Mouse (Mus musculus) heart, adult 2 months (tissue): ENCODE results near the gene Sppl2a.

Source experiments
- CTCF ChIP-seq: fragments of 200-600 bp; IDR thresholded peaks from 2 replicates; pipeline ENCODE4 v1.8.1; 2022; ENCODE audit warnings: antibody characterized with exemption, mild to moderate bottlenecking, moderate library complexity
- POLR2A ChIP-seq: fragments of 200-500 bp; IDR thresholded peaks from 2 replicates; pipeline ENCODE4 v1.6.1; 2011; ENCODE audit warnings: mild to moderate bottlenecking, low read depth, low read length, control low read depth; ENCODE audit not compliant: insufficient read depth

DNA sequence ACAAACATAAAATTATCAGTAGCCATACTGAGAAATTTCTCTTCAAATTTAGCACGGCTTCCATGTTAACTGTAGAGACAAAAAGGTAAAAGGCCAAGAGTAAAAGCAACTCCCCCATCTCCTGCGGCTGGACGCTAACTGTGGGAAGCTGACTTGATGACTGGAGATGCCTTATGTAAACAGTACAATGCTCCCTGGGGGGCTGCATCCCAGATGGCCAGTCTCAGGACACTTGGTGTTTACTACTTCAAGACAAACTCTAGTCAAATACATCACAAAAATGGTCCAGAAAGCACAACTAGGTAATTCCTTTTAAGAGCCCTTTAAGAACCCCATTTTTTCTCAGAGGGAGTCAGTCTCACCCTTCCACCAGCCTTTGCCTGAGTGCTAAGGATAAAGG, 45.9 kb downstream of the Sppl2a start:
- no peak for TF ChIP-seq CTCF
- TF ChIP-seq POLR2A: no peak
